Mouse (Mus musculus): ENCODE measurements at regions not wholly inside any gene's neighbourhood (a gene's known extent, or its start where the extent isn't known, plus 50 kb on each side); places are given as distances from the start of the nearest gene placed in this dataset.
"Not testable (repeated sequence)": the region's sequence is repeated elsewhere in the genome, so short reads cannot be mapped to it uniquely, and the experiment has no call there.

DNA sequence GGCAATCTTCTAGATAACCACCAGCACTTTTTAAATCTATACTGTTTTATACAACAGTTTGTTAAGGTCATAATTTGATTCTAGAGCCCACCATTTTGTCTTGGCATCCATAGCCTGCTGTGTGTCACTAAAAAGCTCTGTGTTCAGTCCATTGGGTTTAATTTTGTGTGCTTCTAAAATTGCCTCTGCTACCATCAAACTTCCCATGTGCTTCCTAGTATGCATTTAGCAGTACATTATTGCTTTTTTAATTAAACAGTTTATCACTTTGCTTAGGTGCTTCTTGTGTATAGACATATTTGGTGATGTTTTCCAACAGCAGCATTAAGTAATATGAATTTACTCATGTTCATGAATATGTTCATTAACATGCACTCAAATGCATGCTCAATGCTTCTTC lies 102.4 kb upstream of the Egfr start:
- DNase-seq, result no peak

GRCm38 (mm10) chr11:16663806-16664205 lies 88.2 kb upstream of the Egfr start:
- no peak for DNase-seq

DNA sequence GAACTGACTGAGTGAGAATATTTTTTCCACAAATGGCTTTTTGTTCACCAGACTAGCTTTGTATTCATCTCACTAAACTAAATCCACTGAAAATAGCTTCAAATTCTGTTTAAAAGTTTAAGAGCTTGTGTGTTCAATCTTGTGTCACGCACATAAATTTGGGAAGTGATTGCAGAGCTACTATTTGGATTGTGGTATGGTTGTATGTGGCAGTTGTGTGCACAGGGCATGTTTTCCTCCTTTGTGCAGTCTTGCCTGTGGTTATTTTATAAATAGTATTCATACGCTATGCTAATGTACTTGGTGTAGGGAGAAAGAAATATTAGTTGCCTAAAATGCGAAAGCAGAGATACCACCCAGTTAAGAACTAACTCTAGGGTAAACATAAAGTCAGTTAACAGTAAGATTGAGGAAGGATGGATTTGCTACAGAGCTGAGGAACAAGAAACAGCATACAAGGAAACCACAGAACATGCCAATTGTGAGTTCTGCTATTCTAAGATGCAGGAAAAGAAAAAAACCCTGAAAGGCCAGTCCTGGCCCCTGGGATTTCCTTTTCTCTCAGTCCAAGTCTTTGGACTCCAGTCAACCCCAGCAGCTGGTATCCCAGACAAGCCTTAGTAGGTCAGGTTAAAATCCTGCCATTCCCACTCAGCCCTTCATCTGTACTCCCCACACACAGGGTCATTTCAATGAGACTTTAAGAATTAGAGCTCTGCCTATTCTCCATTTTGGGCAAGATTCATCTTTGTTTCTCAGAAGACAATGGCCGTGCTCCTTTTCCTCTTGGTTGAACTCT lies 82.4 kb upstream of the Egfr start:
- DNase-seq, result no peak

DNA sequence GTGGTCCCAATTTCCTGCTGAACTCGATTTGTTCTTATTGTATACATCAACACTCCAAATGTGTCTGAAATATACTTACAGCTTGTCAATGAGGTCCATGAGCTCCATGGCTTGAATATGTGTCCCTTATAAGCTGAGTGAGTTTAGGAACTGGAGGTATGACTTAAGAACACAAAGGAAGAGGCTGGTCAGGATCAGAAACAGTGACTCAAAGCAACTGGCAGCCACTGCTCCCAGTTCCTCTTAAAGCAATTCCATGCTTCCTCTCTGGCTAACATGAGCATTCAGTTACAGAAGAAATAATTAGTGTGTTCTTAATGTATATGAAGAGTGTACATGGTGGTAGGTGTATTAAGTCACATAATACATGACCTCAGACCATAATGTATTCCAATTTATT lies 81.7 kb upstream of the Egfr start:
- no peak for DNase-seq

DNA sequence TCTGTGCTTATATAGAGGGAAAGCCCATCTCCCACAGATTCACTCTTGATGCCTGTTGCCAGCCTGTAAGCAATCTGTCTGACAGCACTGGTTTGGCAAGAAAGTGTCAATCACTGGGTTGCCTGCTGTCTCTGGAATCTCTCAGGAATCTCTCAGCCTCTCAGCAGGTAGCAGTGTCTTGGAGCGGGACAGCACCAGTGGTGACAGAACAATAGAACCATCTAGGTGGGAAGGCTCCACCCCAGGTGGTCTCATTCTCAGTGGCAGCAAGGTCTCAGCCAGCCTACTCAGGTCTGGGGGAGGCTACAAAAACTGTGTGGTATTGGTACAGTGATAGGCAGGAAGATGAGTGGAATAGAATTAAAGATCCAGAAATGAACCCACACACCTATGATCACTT lies 76.1 kb upstream of the Egfr start:
- DNase-seq, result not testable (repeated sequence)

GRCm38 (mm10) chr11:16683538-16683937 lies 68.5 kb upstream of the Egfr start:
- no peak for DNase-seq

- DNase-seq, result no peak
These were observed 56.4 kb upstream of the Egfr start for GRCm38 (mm10) chr11:16695596-16695995.

GRCm38 (mm10) chr11:16696787-16697186 lies 55.2 kb upstream of the Egfr start:
- DNase-seq, result no peak

DNA sequence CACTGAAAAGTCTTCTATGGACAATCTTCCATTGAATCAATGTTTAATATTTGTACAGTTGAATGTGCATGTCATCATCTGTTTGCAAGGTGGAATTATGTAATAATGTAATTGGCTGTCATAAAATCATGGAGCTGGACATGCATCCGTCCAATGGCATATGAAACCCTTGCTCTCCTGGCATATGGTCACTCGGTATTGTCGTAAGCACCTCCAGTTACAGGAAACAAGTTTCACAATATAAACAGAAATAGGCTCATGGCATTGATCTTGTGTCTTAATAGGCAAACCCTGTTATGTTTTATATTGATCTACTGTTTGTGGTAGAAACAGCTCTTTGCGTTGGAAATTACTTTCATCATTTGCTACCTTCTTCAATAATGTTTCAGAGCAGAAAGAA lies 50.2 kb upstream of the Egfr start:
- no peak for DNase-seq

Measured in right cerebral cortex, postnatal 14 days (tissue).